Mouse (Mus musculus) lung, adult 2 months (tissue): ENCODE measurements around the gene Crtac1.

Experiments used
- CTCF ChIP-seq: fragments of 200-500 bp; IDR thresholded peaks from 2 replicates; pipeline ENCODE4 v1.5.1; 2011; ENCODE audit warnings: mild to moderate bottlenecking, low read length, control low read depth; ENCODE audit not compliant: insufficient read depth
- POLR2A ChIP-seq: fragments of 200-500 bp; IDR thresholded peaks from 2 replicates; pipeline ENCODE4 v1.6.1; 2011; ENCODE audit warnings: low read depth, mild to moderate bottlenecking, control low read depth, low read length, borderline replicate concordance; ENCODE audit errors: extremely low read depth

DNA sequence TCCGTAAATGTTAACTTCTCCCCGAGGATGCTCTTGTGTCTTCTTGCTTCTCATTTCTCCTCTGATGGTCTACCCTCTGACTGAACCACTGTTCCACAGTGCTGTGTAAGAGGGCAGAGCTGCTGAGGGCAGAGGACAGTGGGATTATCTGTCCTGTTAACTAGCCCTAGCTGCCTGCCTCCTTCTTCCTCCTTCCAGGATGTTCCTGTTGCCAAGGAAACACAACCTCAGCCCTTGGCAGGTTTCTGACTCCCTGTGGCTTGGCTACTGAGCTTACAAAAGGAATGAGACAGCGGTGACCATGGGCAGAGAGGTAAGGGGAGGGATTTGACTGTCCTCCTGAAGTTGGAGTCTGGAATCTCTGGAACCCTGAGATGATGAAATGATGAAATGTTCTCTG, 152.0 kb downstream of the Crtac1 start:
- TF ChIP-seq CTCF (no peak), POLR2A (no peak)
